Mouse (Mus musculus) stomach, postnatal 0 days (tissue): ENCODE data around the gene Casq2. TPM values are rescaled to one million over a fixed set of nuclear protein-coding genes. Genes with fewer than 3 reads are reported as not detected.

ENCODE experiments used
- ATAC-seq: fragments of 200-750 bp; cut with Nextera tagmentation; 2 replicates; pipeline ENCODE4 v1.8.0; 2017; ENCODE audit not compliant: low FRiP score, low TSS enrichment
- DNase-seq: peaks from one replicate; pipeline ENCODE4 v3.0.0-alpha.2; 2016; ENCODE audit warnings: low spot score
- H3K27ac ChIP-seq: fragments of 300-500 bp; sonication (generic); replicated peaks from 2 replicates; pipeline ENCODE4 v1.5.1; 2014; ENCODE audit warnings: mild to moderate bottlenecking, control low read depth
- H3K27me3 ChIP-seq: fragments of 300-500 bp; sonication (generic); 2 replicates; pipeline ENCODE4 v1.6.1; 2014; ENCODE audit warnings: low read length; ENCODE audit not compliant: control insufficient read depth, insufficient read depth
- H3K36me3 ChIP-seq: fragments of 300-500 bp; sonication (generic); 2 replicates; pipeline ENCODE4 v1.6.1; 2014; ENCODE audit warnings: low read length, mixed read lengths; ENCODE audit not compliant: control insufficient read depth, insufficient read depth
- H3K4me1 ChIP-seq: fragments of 300-500 bp; sonication (generic); replicated peaks from 2 replicates; pipeline ENCODE4 v1.6.1; 2014; ENCODE audit warnings: antibody characterized with exemption; ENCODE audit not compliant: control insufficient read depth, insufficient read depth
- H3K4me2 ChIP-seq: fragments of 300-500 bp; sonication (generic); replicated peaks from 2 replicates; pipeline ENCODE4 v1.6.1; 2014; ENCODE audit warnings: low read depth, mild to moderate bottlenecking, control low read depth, moderate library complexity
- H3K4me3 ChIP-seq: fragments of 300-500 bp; sonication (generic); 2 replicates; pipeline ENCODE4 v1.5.1; 2014; ENCODE audit warnings: low read depth, low read length, control low read depth
- H3K9ac ChIP-seq: fragments of 300-500 bp; sonication (generic); 2 replicates; pipeline ENCODE4 v1.6.1; 2014; ENCODE audit warnings: mild to moderate bottlenecking, low read length, control low read depth, mixed read lengths
- H3K9me3 ChIP-seq: fragments of 300-500 bp; sonication (generic); 2 replicates; pipeline ENCODE4 v1.6.1; 2016; ENCODE audit warnings: low read length; ENCODE audit not compliant: control insufficient read depth
- CTCF ChIP-seq: IDR thresholded peaks from 2 replicates; pipeline ENCODE4 v1.5.1; 2016; ENCODE audit warnings: antibody characterized with exemption, low read depth, mild to moderate bottlenecking, moderate library complexity
- EP300 ChIP-seq: optimal IDR thresholded peaks from 2 replicates; pipeline ENCODE3; 2016; ENCODE audit warnings: antibody characterized with exemption
- WGBS: fragments of 180-500 bp; shearing (Covaris S2); extraction: QIAGEN DNeasy Blood & Tissue Kit; methylation state at CpG from one replicate; pipeline ENCODE4 v1.1.7; 2014; 5-methylcytosine and 5-hydroxymethylcytosine counted together
- polyA plus RNA-seq: library from polyadenylated mRNA; unstranded; fragments of >200 nt; fragmentation: Nextera tagmentation; extraction: Ambion mirVana; gene quantifications from 2 replicates; pipeline ENCODE4 v1.2.1, GENCODE M21; 2015

The Casq2 gene
- polyA plus RNA-seq, 1 experiment from 2014 or later, result 2.5 TPM

- H3K9ac ChIP-seq, result no peak overlapping the region
- DNase-seq (peak; percentile 33), ATAC-seq (peak; percentile 76)
- TF ChIP-seq CTCF, result peak; percentile 40
- no peak for TF ChIP-seq EP300
- no peaks in the 10 kb centered on the region for H3K4me1 ChIP-seq
- no peak overlapping the region for H3K4me3 ChIP-seq
- H3K9me3 ChIP-seq, result no peaks in the 10 kb centered on the region
- no peaks in the 10 kb centered on the region for H3K27me3 ChIP-seq
- H3K4me2 ChIP-seq, result no peak overlapping the region
- H3K27ac ChIP-seq, result no peak overlapping the region
- no peaks in the 10 kb centered on the region for H3K36me3 ChIP-seq
These were observed 34.7 kb downstream of the Casq2 start for GRCm38 (mm10) chr3:102120947-102121346.

DNA sequence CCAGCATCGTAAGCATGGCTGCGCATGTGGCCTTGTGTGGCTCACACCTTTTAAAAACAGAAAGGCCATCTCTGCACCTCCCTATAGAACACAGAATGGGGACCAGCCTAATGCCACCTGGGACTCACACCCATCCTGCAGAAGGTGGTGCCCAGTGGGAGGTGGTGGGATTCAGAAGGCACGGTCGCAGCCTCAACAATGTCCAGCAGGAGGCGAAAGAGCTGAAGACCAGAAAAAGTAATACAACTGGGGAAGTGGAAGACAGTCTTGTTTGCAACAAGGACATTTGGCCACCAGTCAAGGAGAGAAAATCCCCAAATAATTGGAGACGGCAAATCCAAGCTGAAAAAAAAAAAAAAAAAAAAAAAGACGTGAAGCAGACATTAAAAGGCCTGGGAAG, 35.8 kb downstream of the Casq2 start:
- no peak overlapping the region for H3K27ac ChIP-seq
- no peak for DNase-seq
- TF ChIP-seq CTCF (peak; percentile 68), EP300 (no peak)
- H3K9me3 ChIP-seq, result no peaks in the 10 kb centered on the region
- 74% methylated on average over 7 of the region's 7 CpGs for WGBS
- no peaks in the 10 kb centered on the region for H3K36me3 ChIP-seq
- no peak overlapping the region for H3K9ac ChIP-seq
- no peak overlapping the region for H3K4me2 ChIP-seq
- no peak overlapping the region for H3K4me3 ChIP-seq
- no peaks in the 10 kb centered on the region for H3K4me1 ChIP-seq
- H3K27me3 ChIP-seq, result no peaks in the 10 kb centered on the region
- no peak for ATAC-seq

DNA sequence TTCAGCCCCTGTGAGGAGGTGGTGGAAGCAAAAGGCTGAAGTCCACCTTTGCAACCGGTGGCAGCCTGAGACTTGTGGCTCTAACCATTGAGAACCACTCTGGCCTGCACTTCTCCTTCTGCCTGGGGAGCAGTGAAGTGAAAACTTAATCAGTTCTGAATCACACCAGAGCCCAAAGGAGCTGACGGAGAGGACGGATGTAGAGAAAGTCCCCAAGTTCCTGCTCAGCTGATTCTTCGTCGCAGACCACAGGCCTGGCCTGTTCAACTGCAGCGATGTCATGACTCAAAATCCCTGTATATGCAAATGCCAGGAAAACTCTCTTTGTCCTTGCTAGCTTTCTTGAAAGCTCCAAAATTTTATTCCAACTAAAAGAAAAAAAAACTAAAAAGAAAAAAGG, 37.4 kb downstream of the Casq2 start:
- no peak for ATAC-seq
- WGBS, result 67% methylated on average over 6 of the region's 6 CpGs

DNA sequence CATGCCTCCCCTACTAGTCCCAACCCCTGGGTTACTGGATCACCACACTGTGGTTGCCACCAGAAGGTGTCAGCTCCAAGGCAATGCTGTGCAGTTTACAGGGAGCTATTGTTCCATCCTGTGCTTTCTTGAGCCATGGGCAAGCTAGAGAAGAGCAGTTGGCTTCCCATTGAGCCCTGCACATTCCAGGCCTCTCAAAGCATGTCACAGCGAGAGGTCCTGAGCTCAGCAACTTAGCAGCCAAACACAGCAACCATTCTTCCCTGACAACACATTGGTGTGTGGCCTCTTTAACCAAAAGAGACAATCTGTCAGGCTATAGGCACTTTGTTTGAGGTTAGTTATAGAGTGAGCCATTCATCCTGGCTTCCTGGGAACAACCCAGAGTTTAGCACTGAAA, 39.3 kb downstream of the Casq2 start:
- no peaks in the 10 kb centered on the region for H3K9me3 ChIP-seq
- WGBS, result 67% methylated on average over 1 of the region's 1 CpGs
- no peak overlapping the region for H3K4me3 ChIP-seq
- no peaks in the 10 kb centered on the region for H3K36me3 ChIP-seq
- no peak overlapping the region for H3K4me2 ChIP-seq
- no peaks in the 10 kb centered on the region for H3K4me1 ChIP-seq
- H3K27ac ChIP-seq, result no peak overlapping the region
- no peak for TF ChIP-seq CTCF
- no peak for TF ChIP-seq EP300
- DNase-seq (no peak), ATAC-seq (no peak)
- no peaks in the 10 kb centered on the region for H3K27me3 ChIP-seq
- H3K9ac ChIP-seq, result no peak overlapping the region

More for the DNA sequence above, 37.4 kb downstream of the Casq2 start:
- H3K27ac ChIP-seq, result no peak overlapping the region
- H3K4me3 ChIP-seq, result no peak overlapping the region
- no peaks in the 10 kb centered on the region for H3K9me3 ChIP-seq
- no peak overlapping the region for H3K9ac ChIP-seq
- H3K4me2 ChIP-seq, result no peak overlapping the region
- TF ChIP-seq CTCF, result no peak
- no peak for TF ChIP-seq EP300
- no peaks in the 10 kb centered on the region for H3K27me3 ChIP-seq
- no peaks in the 10 kb centered on the region for H3K4me1 ChIP-seq
- DNase-seq, result no peak
- H3K36me3 ChIP-seq, result no peaks in the 10 kb centered on the region

DNA sequence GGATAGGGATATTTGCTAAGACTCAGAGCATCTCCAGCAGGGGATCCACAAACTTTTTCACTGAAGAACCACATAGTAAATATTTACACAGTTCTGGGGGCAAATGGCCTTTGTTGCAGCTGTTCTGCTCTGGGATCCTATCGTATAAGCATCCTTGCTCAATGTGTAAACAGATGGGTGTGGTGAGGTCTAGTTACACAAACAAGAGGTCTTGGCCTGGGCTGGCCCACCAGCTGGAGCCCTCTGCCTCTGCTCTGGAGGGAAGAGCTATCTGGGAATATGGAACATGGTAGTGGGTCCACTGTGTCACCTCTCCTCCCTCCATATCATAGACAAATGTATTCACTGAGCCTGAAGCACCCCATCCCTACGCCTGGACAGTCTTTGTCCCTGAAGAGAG, 40.9 kb downstream of the Casq2 start:
- TF ChIP-seq CTCF (no peak), EP300 (no peak)
- Histone ChIP-seq H3K27me3 (no peaks in the 10 kb centered on the region), H3K4me3 (no peak overlapping the region), H3K27ac (no peak overlapping the region), H3K4me1 (no peaks in the 10 kb centered on the region), H3K9ac (no peak overlapping the region), H3K4me2 (no peak overlapping the region), H3K36me3 (no peaks in the 10 kb centered on the region), H3K9me3 (no peaks in the 10 kb centered on the region)
- WGBS, result 49% methylated on average over 2 of the region's 2 CpGs
- no peak for DNase-seq
- peak; percentile 47; the same call in 1 of the 2 replicates for ATAC-seq

- Histone ChIP-seq H3K9ac (no peak overlapping the region), H3K4me3 (no peak overlapping the region), H3K27ac (no peak overlapping the region), H3K36me3 (no peaks in the 10 kb centered on the region), H3K27me3 (no peaks in the 10 kb centered on the region), H3K4me1 (no peaks in the 10 kb centered on the region), H3K9me3 (no peaks in the 10 kb centered on the region), H3K4me2 (no peak overlapping the region)
- DNase-seq (no peak), ATAC-seq (no peak)
- no peak for TF ChIP-seq EP300
- 90% methylated on average over 2 of the region's 2 CpGs for WGBS
These were observed 42.0 kb downstream of the Casq2 start for GRCm38 (mm10) chr3:102128242-102128641.
